Mouse (Mus musculus) megakaryocyte-erythroid progenitor cell, adult 5-6 weeks (primary cell): ENCODE measurements around the gene Zswim1. TPM values are rescaled to one million over a fixed set of nuclear protein-coding genes. Genes with fewer than 3 reads are reported as not detected.

Source experiments
- ATAC-seq: replicated peaks from 2 replicates; pipeline ENCODE4 v1.8.0; 2016; ENCODE audit warnings: mild to moderate bottlenecking, inconsistent platforms; ENCODE audit not compliant: severe bottlenecking, poor library complexity, low FRiP score, low TSS enrichment
- total RNA-seq, 2 experiments: library from RNA; stranded (forward) in 1 of 2; stranded (reverse) in 1 of 2; fragments of 200-1000, 215-1000 nt in 1 of 2; fragments of >200 nt in 1 of 2; fragmentation: Nextera tagmentation in 1 of 2; gene quantifications; 2 replicates each; pipeline ENCODE4 v1.2.3; 2014 to 2017

Zswim1 gene
- total RNA-seq (2014; fragmentation: Nextera tagmentation) = 11.0 and 14.2 TPM in 2 replicates
- total RNA-seq (2017) = 2.5 and 3.3 TPM in 2 replicates

DNA sequence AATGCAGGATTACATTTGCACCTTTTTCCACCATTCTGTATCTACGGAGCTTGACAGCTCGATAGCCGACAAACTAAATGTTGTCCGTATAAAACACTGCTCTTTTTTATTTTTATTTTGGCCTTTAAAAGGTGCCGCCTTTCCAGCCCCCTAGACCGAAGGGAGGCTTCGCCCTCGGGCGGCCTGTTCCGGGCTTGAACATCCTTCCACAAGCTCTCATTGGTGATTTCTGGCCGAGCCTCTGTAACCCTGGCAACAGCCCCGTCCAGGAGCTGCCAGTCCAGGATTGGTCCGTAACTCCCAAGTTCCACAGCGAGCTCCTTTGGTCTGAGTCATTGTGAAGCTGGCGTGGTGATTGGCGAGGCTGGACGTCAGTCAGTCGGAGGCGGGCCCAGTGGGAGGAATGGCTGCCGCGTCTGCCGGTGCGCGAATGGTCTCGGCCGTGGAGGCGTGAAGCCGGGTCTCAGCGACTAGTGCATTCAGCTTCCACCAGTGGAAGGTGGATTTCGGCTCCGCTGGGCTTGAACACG lies at the start of gene Zswim1:
Gene Zswim1, plus strand, starts transcription at position 51 of the 530 bp plus-strand sequence.
- ATAC-seq = peak; percentile 96

DNA sequence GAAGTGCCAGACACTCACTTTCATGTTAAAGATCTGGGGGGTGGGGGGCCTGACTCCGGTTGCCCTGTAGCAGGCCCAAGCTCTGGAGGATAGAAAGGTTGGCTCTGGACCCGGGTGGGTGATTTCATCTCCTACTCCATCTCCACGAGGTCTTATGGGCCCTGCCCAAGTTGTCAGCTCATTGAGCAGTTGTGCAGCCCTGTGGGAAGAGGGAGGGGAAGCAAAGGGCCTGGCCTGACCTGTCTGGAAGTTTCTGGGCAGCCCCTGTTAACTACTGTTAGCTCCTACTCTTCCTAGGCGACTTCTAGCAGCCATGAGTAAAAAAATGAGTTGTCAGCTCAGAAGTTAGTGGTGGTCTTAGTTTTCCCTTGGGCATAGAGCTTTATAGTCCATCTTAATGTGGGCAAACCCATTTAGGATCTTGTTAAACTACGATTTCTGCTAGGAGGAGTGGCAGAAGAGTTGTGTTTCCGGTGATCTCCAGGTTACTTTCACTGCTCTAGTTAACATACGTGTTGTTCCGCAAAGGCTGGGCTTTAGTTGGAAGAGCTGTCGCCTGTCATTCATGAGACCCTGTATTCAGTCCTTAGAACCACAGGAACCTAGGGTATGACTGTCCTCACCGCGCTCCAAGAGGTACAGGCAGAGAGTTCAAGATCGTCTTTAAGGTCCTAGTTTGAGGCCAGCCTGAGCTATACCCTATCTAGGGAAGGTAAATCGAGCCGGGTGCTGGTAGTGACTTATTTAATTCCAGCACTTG lies 49.1 kb upstream of the Zswim1 start:
- 0 out of 2 replicates have a peak, but pooled peaks have one; percentile 0 for ATAC-seq

DNA sequence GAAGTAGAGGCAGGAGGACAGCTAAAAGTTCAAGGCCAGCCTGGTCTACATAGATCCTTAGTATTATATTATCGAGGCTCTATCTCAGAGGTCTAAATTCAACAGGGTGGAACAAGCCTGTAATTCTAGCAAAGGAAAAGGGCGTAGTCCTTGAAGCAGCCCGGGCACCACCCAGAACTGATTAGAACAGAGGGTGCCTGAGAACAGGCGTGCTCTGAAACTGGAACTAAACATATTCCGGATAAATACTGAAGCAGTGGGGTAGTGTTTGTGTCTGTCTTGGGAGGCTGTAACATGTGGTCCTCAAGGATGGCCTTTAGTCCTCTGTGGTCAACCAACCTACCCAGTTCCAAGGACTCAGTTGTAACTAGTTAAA lies 48.5 kb upstream of the Zswim1 start:
- ATAC-seq = peak; percentile 57

DNA sequence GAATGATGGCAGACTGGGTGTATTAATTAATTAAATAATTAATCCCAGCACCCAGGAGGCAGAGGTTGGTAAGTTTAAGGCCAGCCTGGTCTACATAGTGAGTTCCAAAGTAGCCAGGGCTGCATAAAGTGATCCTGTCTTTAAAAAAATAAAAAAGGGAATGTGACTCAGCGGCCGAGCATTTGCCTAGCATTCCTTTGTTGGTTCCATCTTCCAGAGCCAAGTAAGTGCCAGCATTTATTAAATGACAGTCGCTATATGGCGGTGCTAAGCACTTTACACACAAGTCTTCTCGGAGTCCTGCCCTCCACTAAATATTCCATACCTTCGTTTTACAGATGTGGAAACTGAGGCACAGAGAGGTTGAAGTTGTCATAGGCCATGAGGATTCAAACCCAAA lies 46.4 kb upstream of the Zswim1 start:
- no peak for ATAC-seq

DNA sequence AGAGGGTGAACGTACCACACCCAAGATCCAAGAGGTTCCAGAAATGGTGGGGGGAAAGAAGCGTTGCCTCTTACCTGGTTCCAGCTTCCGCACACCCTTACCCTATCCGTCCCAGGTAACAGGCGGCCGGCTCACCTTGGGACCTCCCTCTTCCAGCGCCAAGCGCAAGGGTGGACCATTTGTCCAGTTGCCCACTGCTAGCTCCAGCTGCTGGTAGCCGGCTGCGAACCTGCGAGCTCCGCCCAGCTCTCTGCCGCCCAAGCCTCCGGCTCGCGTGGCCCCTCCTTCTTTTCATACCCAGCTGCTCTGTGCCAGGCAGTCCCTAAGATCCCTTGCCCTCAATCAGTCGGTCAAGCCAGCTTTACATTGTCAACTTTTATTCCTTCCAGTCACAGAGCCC lies 45.7 kb upstream of the Zswim1 start:
- no peak for ATAC-seq

DNA sequence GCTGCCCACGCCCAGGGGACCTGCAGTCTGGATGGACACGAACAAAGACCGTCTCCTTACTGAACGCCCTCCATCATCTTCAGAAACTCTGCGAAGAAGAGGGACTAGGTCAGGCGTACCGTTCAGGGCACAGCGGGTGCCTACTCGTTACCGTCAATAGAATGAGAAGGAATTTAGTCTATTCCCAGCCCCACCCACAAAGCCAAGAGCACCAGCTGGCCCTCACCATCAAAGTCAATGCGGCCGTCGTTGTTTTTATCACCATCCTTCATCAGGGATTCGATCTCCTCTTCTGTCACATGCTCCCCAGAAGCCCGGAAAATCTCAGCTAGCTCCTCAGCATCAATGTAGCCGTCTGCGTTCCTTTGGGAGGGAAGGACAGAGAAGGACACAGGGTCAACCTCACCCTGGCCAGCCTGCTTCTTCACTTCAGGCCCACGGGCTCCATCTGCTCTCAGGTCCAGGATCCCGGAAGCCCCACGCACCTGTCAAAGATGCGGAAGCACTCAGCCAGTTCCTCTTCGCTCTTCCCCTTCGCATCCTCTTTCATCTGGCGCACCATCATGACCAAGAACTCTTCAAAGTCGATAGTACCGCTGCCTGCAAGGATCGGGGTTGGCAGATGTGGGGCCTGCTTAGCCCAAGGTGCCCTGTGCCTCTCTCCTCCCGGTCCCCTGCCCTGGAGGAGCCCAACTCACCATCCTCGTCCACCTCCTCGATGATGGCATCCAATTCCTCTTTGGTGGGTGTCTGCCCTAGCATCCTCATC lies 45.1 kb upstream of the Zswim1 start:
- no peak for ATAC-seq

DNA sequence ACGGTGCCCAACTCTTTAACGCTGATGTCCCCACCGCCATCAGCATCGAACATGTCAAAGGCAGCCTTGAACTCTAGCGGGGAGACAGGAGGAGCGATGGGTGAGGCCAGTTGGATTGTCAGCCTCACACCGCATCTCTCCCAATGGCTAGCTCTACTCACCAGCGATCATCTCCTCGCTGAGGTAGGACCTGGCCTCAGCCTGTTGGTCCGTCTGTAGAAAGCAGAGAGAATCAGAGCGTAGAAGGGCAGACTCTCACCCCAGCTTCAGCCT lies 44.5 kb upstream of the Zswim1 start:
- ATAC-seq = no peak

DNA sequence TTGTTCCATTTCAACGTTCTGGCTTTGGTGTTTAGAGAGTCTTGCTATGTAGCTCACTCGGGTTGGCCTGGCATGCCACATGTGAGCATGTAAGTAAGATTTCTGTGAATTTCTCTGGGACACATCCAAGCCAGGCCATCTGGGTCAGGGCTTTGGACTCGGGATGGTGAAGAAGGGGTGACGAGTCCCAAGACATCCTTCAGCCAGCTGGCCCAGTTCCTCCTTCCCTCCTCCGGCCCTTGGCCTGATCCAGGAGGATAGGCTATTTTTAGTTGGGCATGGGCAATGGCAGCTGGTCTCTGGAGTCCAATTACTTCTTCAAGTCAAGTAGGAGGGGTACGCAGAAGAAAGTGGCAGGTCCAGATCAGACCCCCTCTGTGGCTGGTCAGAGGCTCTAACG lies 43.7 kb upstream of the Zswim1 start:
- ATAC-seq = no peak

DNA sequence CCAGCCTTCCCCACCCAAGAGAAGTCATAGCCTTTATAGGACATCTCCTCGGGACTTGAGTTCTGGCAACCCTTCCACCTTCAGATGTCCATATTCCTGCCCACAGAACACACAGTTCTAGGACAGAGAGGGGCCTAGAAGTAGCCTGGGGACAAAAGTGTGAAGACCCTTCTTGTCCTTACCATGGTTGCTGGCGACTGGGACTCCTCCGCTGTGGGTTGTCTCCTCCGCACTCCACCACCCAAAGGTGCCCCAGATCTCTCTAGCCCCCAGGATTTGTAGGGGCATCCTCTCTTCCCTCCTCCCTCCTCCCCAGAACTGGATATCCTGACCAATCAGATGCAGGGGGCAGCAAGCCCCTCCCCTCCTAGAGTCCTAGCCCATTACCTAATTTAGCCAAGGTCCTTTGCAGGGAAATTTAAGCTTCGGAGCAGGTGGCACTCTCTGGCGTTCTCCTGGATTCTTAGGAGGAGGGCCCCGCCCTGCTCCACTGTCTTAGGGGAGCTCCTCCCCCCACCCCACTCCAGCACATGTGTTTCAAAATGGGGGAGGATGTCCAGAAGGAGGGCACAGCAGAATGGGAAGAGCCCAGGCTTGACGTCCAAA lies 42.9 kb upstream of the Zswim1 start, which contains the start of gene Tnnc2:
Gene Tnnc2, minus strand, starts transcription at position 487 of the 606 bp plus-strand sequence.
- no peak for ATAC-seq

DNA sequence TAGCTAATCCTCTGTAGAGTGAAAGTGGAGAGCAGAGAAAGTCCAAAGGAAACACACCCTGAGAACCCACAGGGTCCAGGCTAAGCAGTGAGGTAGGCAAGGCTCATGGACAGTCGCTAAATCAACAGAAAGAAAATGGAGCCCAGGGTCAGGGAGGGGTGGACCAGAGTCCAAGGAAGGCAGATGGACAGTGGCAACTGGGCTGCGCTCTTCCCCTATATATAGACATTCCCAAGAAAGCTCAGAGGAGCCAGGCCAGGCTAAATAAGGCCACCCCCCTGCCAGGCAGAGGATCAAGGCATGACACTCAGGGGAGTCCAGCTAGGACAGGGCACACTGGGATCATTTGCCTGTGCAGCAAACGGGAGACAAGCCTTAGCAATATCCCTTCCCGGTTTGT lies 40.6 kb upstream of the Zswim1 start:
- ATAC-seq = no peak

DNA sequence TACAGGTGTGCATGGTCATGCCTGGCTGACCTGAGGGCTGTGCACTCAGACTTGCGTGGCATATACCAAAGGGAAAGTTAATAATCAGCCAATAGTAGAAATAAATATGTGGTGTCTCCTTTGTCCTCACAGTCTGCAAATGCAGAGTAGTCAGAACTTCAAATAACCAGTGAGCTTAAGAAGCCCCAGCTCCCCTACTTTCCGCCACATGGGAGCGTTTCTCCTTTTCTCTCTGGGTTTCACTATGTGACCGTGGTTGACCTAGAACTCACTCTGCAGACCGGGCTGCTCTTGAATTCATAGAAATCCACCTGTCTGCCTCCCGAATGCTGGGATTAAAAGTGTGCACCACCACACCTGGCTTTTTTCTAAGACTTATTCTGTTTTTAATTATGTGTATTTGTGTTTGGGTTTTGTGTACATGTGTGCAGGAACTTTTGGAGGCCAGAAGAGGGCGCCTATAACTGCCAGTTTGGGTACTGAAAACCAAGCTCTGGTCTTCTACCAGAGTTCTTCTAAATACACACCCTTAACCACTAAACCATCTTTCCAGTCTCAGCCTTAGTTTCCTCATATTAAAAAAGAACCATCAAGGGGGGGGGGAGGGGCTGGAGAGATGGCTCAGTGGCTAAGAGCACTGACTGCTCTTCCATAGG lies 38.4 kb upstream of the Zswim1 start:
- ATAC-seq = no peak

DNA sequence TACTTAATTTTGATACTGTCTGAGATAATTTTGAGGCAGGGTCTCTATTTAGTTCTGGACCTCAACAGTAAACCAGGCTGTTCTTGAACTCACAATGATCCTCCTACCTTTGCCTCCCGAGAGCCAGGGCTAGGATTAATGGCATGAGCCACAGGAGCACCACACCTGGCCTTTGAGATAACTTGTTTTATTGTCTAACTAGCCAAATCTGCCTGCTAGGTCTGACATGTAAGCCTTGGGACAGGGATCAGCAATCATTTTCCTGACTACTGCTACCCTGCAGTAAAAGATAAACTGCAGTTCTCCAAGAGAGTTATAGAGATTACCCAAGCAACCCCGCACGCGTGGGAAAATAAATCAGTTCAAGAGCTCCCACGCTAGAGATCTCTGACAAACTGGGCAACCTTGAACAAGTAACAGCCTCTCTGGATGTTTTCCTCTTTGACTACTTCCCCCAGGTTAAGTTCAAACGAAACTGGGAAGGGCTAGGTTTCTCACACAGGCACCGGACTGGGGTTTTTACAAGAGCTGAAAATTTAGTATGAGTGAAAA lies 37.5 kb upstream of the Zswim1 start:
- ATAC-seq = peak; percentile 48

DNA sequence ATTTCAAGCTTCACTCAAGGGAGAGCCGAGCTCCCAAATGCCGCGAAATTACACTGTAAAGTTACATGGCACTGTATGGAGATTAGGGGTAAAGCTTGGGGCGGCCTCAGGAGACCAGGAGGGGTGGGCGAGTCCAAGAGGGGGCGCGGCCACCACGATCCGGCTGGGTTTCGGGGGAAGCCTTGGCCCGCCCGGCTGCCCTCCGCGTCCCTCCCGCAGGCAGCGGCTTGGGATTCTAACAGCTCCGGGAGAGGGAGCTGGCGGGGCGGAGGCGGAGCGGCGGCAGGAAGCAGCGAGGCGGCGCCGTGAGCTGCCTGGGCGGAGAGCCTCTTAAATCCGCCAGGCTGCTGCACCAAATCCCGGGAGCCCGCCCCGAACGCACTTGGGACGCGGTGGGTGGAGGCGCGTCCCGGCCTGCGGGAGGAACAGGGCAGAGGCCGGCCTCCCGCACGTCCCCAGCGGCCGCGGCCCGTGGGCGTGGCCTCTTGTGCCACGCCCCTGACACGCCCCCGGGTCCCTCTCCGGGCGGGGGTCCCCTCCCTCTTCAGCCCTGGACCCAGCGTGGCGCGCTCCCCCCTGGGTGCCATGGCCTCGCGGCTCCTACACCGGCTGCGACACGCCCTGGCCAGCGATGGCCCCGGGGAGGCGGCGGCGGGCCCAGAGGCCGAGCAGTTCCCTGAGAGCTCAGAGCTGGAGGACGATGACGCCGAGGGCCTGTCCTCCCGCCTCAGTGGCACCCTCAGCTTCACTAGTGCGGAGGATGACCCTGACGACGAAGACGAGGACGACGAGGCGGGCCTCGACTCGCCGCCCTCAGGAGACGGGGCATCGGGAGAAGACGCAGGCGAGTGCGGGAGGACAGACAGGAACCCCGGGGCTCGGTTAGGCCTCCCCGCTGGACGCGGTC lies 36.8 kb upstream of the Zswim1 start, which contains the start of gene Snx21:
Gene Snx21, plus strand, starts transcription at position 343 of the 907 bp plus-strand sequence.
- peak; percentile 58 for ATAC-seq

DNA sequence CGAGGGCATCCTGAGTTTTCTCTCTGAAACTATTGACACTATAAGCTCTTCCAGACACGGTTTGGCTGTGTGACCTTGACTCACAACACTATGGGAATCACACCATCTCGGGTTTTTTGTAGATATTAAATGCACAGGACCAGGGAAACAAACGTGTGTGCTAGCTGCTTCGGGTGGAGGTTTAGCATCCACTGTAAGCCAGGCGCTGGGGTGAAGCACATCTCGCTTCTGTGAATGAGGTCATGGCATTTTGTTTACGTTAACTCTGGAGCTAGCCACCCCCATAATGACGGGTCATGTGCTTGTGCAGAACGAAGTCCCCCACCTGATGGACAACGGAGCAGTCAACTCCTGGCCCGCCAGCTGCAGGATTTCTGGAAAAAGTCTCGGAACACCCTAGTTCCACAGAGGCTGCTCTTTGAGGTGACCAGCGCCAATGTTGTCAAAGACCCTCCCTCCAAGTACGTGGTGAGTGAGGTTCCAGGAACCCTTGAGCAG lies 36.0 kb upstream of the Zswim1 start:
- ATAC-seq = no peak

DNA sequence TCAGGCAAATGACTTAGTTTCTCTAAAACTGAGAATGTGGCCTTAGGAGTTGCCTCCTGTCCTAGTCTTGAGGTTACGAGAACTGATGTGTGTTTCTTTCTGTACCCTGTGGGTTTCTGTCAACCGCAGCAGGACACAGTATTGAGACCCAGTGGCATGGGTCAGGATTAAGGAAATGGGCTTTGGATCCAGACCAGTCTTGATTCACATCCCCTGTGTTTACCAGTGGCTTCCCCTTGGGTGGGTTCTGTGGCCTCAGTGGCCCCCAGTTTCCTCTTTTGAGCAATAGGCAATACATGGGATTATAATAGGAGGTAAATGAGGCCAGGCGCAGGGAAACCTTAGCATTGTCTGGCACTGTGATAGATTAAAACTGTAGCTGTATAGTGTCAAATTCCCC lies 35.5 kb upstream of the Zswim1 start:
- no peak for ATAC-seq

DNA sequence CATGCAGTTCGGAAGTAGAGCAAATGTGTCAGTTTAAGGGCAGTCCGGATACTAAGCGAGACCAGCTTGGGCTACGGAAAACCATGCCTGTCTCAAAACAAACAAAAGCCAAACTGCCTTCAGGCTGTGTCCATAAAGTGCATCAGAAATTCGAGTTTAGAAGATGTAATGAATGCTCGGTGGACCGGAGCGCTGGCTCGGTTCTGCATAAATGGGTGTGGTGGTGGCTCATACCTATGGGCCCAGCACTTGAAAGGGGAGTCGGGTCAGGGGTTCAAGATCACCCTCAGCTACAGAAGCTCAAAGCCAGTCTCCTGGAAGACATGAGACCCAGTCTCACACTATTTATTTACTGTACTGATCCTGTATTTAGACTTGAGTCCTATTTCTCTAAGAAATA lies 34.7 kb upstream of the Zswim1 start:
- ATAC-seq = no peak

DNA sequence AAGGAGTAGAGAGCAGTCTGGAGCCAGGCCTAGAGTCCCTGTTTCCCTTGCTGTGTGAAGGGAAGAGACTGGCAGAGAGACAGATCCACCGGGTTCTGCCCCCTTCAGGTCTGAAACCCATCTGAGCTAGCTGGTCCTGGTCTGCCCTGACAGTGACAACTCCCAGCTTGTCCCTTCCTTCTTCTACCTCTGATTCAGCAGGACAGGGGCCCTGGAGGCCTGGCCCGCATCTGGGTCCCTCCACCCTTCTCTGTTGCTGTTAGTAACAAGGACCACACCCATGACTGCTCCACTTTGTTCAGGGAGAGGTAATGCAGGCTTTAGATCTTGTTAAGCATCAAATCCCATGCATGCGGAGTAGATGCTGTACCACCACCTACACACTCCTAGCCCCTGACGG lies 34.1 kb upstream of the Zswim1 start:
- ATAC-seq = no peak

DNA sequence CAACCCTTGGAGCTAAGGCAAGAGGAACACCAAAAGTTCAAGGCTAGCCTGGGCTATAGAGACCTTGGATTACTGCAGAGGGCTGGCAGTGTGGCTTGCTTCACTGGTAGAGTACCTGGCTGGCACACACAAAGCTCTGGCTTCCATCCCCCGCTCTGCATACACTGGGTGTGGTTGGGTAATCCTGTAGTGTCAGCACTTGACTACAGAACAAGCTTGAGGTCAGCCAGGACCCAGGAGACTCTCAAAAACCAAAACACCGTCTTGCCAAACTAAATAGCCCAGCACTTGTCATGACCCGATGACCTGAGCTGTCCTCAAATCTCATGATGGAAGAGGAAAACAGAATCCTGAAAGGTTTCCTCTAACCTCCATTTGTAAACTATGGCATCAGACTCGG lies 32.0 kb upstream of the Zswim1 start:
- no peak for ATAC-seq
